Mouse (Mus musculus) stomach, embryonic 16.5 days (tissue): ENCODE measurements around the gene Ptprd. TPM values are rescaled to one million over a fixed set of nuclear protein-coding genes. Genes with fewer than 3 reads are reported as not detected.

ENCODE experiments used
- ATAC-seq: fragments of 200-750 bp; cut with Nextera tagmentation; 2 replicates; pipeline ENCODE4 v1.8.0; 2017; ENCODE audit warnings: moderate number of reproducible peaks, moderate TSS enrichment; ENCODE audit not compliant: insufficient read depth, low FRiP score
- H3K27ac ChIP-seq: fragments of 300-500 bp; sonication (generic); 2 replicates; pipeline ENCODE4 v1.5.1; 2014; ENCODE audit warnings: low read length
- H3K27me3 ChIP-seq: fragments of 300-500 bp; sonication (generic); 2 replicates; pipeline ENCODE4 v1.6.1; 2014; ENCODE audit warnings: low read length, control low read depth, mixed read lengths; ENCODE audit not compliant: control insufficient read depth, insufficient read depth
- H3K36me3 ChIP-seq: fragments of 300-500 bp; sonication (generic); 2 replicates; pipeline ENCODE4 v1.6.1; 2014; ENCODE audit warnings: low read length; ENCODE audit not compliant: control insufficient read depth, insufficient read depth
- H3K4me1 ChIP-seq: fragments of 300-500 bp; sonication (generic); 2 replicates; pipeline ENCODE4 v1.6.1; 2014; ENCODE audit warnings: low read length, control low read depth, mixed read lengths; ENCODE audit not compliant: control insufficient read depth, insufficient read depth
- H3K4me2 ChIP-seq: fragments of 300-500 bp; sonication (generic); 2 replicates; pipeline ENCODE4 v1.6.1; 2014; ENCODE audit warnings: low read depth, low read length, mixed read lengths
- H3K4me3 ChIP-seq: fragments of 300-500 bp; sonication (generic); replicated peaks from 2 replicates; pipeline ENCODE4 v1.5.1; 2014; ENCODE audit warnings: mild to moderate bottlenecking, low read length
- H3K9ac ChIP-seq: fragments of 300-500 bp; sonication (generic); 2 replicates; pipeline ENCODE4 v1.6.1; 2014; ENCODE audit warnings: low read length
- H3K9me3 ChIP-seq: fragments of 300-500 bp; sonication (generic); replicated peaks from 2 replicates; pipeline ENCODE4 v1.6.1; 2016; ENCODE audit warnings: low read length, control low read depth; ENCODE audit not compliant: control insufficient read depth
- WGBS: fragments of 180-500 bp; shearing (Covaris S2); extraction: QIAGEN DNeasy Blood & Tissue Kit; methylation state at CpG from one replicate; pipeline ENCODE4 v1.1.7; 2014; 5-methylcytosine and 5-hydroxymethylcytosine counted together
- polyA plus RNA-seq: library from polyadenylated mRNA; unstranded; fragments of >200 nt; fragmentation: Nextera tagmentation; extraction: Ambion mirVana; gene quantifications from 2 replicates; pipeline ENCODE4 v1.2.1, GENCODE M21; 2015

The Ptprd gene
- polyA plus RNA-seq, 1 experiment from 2014 or later: 11.0 TPM

DNA sequence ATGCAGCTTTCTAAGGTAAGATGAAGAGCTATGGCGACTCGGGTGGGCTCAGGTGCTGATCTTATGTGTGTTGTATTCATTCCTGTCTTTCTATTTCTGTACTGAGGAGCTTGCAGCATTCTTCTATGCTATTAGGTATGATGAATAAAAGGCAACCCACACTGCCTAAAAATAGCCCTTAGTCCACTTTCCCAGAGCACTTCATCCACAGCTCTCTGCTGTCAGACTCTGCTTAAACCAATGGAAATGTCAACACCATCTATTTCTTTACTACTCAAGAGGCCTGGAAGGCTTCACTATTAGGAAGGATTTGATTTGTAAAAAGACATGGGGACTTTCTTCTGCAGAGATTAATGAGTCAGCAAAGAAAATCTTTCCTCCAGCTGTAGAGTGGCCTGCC, 468.4 kb downstream of the Ptprd start:
- H3K9ac ChIP-seq: no peak overlapping the region
- H3K36me3 ChIP-seq: no peaks in the 10 kb centered on the region
- H3K4me2 ChIP-seq: no peak overlapping the region
- no peaks in the 10 kb centered on the region for H3K27me3 ChIP-seq
- H3K4me3 ChIP-seq: no peak overlapping the region
- ATAC-seq: peak; percentile 77
- H3K27ac ChIP-seq: no peak overlapping the region
- H3K4me1 ChIP-seq: no peaks in the 10 kb centered on the region
- WGBS: 67% methylated on average over 2 of the region's 2 CpGs
- H3K9me3 ChIP-seq: no peaks in the 10 kb centered on the region

DNA sequence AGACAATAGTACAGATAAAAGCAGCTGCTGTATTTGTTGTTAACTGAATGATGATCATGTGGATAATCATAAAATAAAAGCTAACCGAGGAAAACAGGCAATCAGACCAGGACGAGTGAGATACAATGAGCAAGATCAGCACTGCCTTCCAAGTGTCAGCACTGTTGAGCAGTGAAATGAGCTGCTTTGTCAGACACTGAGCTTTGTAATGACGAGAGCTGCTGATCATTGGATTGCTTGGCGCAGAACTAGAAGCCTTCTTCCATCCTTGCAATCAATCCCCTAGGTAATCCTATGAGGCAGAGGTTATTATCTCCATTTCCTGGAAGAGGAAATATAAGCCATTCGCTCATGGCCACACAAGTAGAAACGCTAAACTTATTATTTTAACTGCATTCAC, 489.9 kb downstream of the Ptprd start:
- ATAC-seq: no peak
- Histone ChIP-seq H3K27me3 (no peaks in the 10 kb centered on the region), H3K4me3 (no peak overlapping the region), H3K27ac (no peak overlapping the region), H3K4me1 (no peaks in the 10 kb centered on the region), H3K4me2 (no peak overlapping the region), H3K9ac (no peak overlapping the region), H3K9me3 (no peaks in the 10 kb centered on the region), H3K36me3 (no peaks in the 10 kb centered on the region)
- WGBS: 65% methylated on average over 6 of the region's 6 CpGs

DNA sequence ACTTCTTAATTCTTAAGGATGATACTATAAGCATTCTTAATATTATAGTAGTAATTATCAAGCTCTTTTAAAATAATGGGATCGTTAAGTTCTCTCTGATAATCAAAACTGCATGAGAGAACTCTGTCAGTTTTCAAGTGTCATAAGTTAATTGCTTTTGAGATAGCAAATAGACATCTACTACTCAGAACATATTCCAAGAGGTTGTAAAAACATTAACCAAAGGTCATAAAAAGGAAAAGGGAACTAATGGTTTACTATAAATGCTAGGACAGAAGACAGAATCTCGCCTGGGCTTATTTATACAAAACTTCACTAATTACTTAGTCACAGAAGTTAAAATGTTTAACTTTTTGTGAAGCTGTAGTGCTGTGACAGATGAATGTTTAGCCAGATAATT, 494.0 kb downstream of the Ptprd start:
- H3K27me3 ChIP-seq: no peaks in the 10 kb centered on the region
- H3K4me1 ChIP-seq: no peaks in the 10 kb centered on the region
- ATAC-seq: no peak
- H3K36me3 ChIP-seq: no peaks in the 10 kb centered on the region
- no peak overlapping the region for H3K27ac ChIP-seq
- H3K9me3 ChIP-seq: no peaks in the 10 kb centered on the region
- no peak overlapping the region for H3K9ac ChIP-seq
- no peak overlapping the region for H3K4me3 ChIP-seq
- 56% methylated on average over 2 of the region's 2 CpGs for WGBS
- H3K4me2 ChIP-seq: no peak overlapping the region

DNA sequence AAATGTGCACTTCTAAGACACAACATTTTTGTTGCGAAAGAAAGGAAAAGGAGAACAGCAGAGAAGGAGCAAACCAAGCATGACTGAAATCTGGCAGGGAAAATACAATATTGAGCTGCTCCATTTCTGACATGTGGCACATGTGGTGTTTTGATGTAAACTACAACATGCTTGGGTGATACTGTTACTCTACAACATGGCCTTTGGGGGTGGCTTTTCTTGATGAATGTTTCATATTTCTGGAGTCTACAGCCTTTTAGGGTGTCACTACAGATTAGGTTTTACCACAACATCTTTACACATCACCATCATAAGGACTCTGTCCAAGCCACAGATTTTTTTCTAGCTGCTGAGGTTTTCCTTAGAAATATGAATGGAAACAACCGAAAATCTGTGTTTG, 501.5 kb downstream of the Ptprd start:
- Histone ChIP-seq H3K4me3 (no peak overlapping the region), H3K36me3 (no peaks in the 10 kb centered on the region), H3K9ac (no peak overlapping the region), H3K9me3 (no peaks in the 10 kb centered on the region), H3K27ac (no peak overlapping the region), H3K27me3 (no peaks in the 10 kb centered on the region), H3K4me1 (no peaks in the 10 kb centered on the region), H3K4me2 (no peak overlapping the region)
- no peak for ATAC-seq
- 84% methylated on average over 2 of the region's 2 CpGs for WGBS

DNA sequence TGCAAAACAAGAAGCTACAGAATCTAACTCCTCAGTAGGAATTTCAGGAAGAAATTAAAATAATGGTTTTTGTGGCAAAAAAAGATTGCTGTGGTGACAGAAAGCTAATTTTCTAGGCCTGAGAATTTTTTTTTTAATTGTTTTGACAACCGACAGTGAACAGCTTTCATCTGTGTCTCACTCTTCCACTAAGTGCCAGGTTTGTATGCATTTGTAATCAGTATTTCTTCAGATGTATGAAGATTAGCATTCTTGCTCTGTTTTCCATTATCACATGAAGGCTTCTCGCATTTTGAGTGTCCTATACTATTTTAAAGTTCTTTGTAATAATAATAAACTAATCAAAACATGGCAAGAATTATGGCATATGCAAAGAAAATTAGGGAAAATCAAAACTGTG, 513.5 kb downstream of the Ptprd start:
- WGBS: 49% methylated on average over 2 of the region's 2 CpGs
- Histone ChIP-seq H3K27ac (no peak overlapping the region), H3K27me3 (no peaks in the 10 kb centered on the region), H3K9me3 (no peaks in the 10 kb centered on the region), H3K4me3 (no peak overlapping the region), H3K9ac (no peak overlapping the region), H3K4me1 (no peaks in the 10 kb centered on the region), H3K4me2 (no peak overlapping the region), H3K36me3 (no peaks in the 10 kb centered on the region)
- ATAC-seq: no peak

DNA sequence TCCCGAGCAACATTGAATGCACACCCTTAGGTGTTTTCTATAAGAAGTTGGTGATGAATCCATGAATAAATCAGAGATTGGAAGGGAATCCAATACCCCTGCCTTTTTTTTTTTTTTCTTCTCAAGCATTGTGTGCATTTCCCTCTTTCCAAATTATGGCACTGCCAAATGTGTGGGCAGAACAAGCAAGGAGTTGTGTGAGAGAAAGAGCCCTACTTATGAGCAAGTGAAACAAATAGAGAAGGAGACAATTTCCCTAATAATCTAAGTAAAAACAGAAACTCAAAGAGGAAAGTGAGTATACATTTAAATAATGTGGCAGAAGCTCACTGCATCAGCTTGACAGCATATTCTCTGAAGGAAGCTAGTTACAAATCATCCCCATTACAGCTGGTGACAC, 536.0 kb downstream of the Ptprd start:
- Histone ChIP-seq H3K36me3 (no peaks in the 10 kb centered on the region), H3K9me3 (no peaks in the 10 kb centered on the region), H3K4me3 (no peak overlapping the region), H3K27me3 (no peaks in the 10 kb centered on the region), H3K4me1 (no peaks in the 10 kb centered on the region), H3K4me2 (no peak overlapping the region), H3K27ac (no peak overlapping the region), H3K9ac (no peak overlapping the region)
- 71% methylated on average over 1 of the region's 1 CpGs for WGBS
- ATAC-seq: no peak

DNA sequence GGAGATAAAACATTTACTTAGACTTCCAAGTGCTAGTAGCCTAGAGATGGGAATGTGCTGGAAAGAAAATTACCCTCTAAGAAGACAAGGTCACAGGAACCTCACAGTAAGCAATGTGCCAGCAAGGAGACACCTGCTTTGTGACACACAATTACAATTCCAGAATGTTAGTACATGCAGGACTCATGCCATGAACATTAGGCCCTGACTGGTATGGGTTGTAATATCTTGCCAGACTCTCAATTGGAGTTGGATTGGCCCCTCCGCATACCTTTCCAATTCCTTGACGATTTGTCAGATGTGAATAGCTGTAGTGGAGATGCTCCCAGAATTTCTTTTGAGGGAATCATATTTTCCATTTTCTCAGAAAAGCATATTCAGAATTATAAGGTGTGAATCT, 547.0 kb downstream of the Ptprd start:
- H3K4me1 ChIP-seq: no peaks in the 10 kb centered on the region
- H3K27ac ChIP-seq: no peak overlapping the region
- no peaks in the 10 kb centered on the region for H3K36me3 ChIP-seq
- no peak overlapping the region for H3K9ac ChIP-seq
- 96% methylated on average over 2 of the region's 2 CpGs for WGBS
- no peaks in the 10 kb centered on the region for H3K9me3 ChIP-seq
- no peaks in the 10 kb centered on the region for H3K27me3 ChIP-seq
- no peak for ATAC-seq
- no peak overlapping the region for H3K4me3 ChIP-seq
- no peak overlapping the region for H3K4me2 ChIP-seq

DNA sequence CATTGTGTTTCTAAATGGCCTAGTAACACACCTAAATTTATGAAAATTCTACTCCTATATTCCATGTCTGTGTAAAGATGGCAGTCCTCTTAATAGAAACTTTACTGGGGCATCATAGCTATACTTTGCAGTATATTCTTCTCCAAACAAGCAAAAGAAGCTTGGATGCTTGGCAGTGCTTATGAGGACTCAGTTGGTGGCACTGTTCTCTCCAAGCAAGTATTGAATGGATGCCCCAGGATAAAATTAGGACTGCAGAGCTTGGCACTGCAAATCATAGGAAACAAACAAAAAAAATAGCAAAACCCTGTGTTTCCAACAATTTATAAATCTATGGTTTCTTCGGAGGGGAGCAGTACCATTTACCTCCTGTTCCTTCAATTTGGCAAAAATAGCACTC, 549.5 kb downstream of the Ptprd start:
- WGBS: 90% methylated on average over 1 of the region's 1 CpGs
- H3K9ac ChIP-seq: no peak overlapping the region
- H3K4me2 ChIP-seq: no peak overlapping the region
- no peaks in the 10 kb centered on the region for H3K4me1 ChIP-seq
- no peak overlapping the region for H3K27ac ChIP-seq
- ATAC-seq: no peak
- no peaks in the 10 kb centered on the region for H3K9me3 ChIP-seq
- no peaks in the 10 kb centered on the region for H3K27me3 ChIP-seq
- H3K4me3 ChIP-seq: no peak overlapping the region
- no peaks in the 10 kb centered on the region for H3K36me3 ChIP-seq

DNA sequence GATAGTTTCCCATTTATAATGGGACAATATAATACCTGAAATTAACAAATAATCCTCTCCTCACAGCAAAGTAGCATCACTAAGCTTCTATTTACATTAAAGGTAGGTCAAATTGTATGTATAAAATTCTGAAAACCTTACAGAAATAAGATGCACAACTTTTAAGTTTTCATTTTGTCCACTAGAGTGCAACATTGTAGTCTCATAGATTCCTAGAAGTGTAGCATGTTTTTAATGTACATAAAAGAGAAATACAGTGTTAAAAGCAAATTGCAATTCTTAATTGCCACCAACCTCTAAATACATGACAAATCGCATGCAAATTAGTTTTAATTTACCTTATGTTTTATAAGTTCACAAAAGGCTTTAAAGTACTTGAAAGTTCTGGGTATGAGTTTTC, 556.1 kb downstream of the Ptprd start:
- Histone ChIP-seq H3K4me2 (no peak overlapping the region), H3K27me3 (no peaks in the 10 kb centered on the region), H3K4me3 (no peak overlapping the region), H3K4me1 (no peaks in the 10 kb centered on the region), H3K9me3 (no peaks in the 10 kb centered on the region), H3K27ac (no peak overlapping the region), H3K9ac (no peak overlapping the region), H3K36me3 (no peaks in the 10 kb centered on the region)
- no peak for ATAC-seq
- 75% methylated on average over 1 of the region's 1 CpGs for WGBS
